Mouse (Mus musculus): ENCODE data around the gene Alk. TPM values are rescaled to one million over a fixed set of nuclear protein-coding genes. Genes with fewer than 3 reads are reported as not detected.

Alk gene
- polyA plus RNA-seq, 1 experiment, result not detected

- no peak for TF ChIP-seq GATA1 (IDR thresholded peaks at IDR 0.05; ENCODE audit: low read length)
Measured at GRCm38 (mm10) chr17:72076306-72076921, 528.0 kb downstream of the Alk start.

GRCm38 (mm10) chr17:72071871-72072270 is 532.6 kb downstream of the Alk start:
- TF ChIP-seq GATA1 (IDR thresholded peaks at IDR 0.05; ENCODE audit: low read length), result no peak

GRCm38 (mm10) chr17:72068176-72068575 is 536.3 kb downstream of the Alk start:
- no peak for TF ChIP-seq GATA1 (IDR thresholded peaks at IDR 0.05; ENCODE audit: low read length)

- TF ChIP-seq GATA1 (IDR thresholded peaks at IDR 0.05; ENCODE audit: low read length), result no peak
Measured at GRCm38 (mm10) chr17:72062978-72063377, 541.4 kb downstream of the Alk start.

- TF ChIP-seq GATA1 (IDR thresholded peaks at IDR 0.05; ENCODE audit: low read length), result no peak
Measured at GRCm38 (mm10) chr17:72059312-72059711, 545.1 kb downstream of the Alk start.

GRCm38 (mm10) chr17:72045671-72046070 is 558.8 kb downstream of the Alk start:
- TF ChIP-seq GATA1 (IDR thresholded peaks at IDR 0.05; ENCODE audit: low read length), result no peak

GRCm38 (mm10) chr17:72043667-72044390 is 560.6 kb downstream of the Alk start:
- no peak for TF ChIP-seq GATA1 (IDR thresholded peaks at IDR 0.05; ENCODE audit: low read length)

- no peak for TF ChIP-seq GATA1 (IDR thresholded peaks at IDR 0.05; ENCODE audit: low read length)
Measured at GRCm38 (mm10) chr17:72043001-72043666, 561.3 kb downstream of the Alk start.

- no peak for TF ChIP-seq GATA1 (IDR thresholded peaks at IDR 0.05; ENCODE audit: low read length)
Measured at GRCm38 (mm10) chr17:72039176-72039948, 565.1 kb downstream of the Alk start.

- TF ChIP-seq GATA1 (IDR thresholded peaks at IDR 0.05; ENCODE audit: low read length), result no peak
Measured at GRCm38 (mm10) chr17:72038371-72038770, 566.1 kb downstream of the Alk start.

GRCm38 (mm10) chr17:72030672-72031071 is 573.8 kb downstream of the Alk start:
- no peak for TF ChIP-seq GATA1 (IDR thresholded peaks at IDR 0.05; ENCODE audit: low read length)

GRCm38 (mm10) chr17:72023323-72023722 is 581.1 kb downstream of the Alk start:
- no peak for TF ChIP-seq GATA1 (IDR thresholded peaks at IDR 0.05; ENCODE audit: low read length)

GRCm38 (mm10) chr17:72021733-72022669 is 582.4 kb downstream of the Alk start:
- TF ChIP-seq GATA1 (IDR thresholded peaks at IDR 0.05; ENCODE audit: low read length), result no peak

- TF ChIP-seq GATA1 (IDR thresholded peaks at IDR 0.05; ENCODE audit: low read length), result no peak
Measured at GRCm38 (mm10) chr17:72017329-72017728, 587.1 kb downstream of the Alk start.

- TF ChIP-seq GATA1 (IDR thresholded peaks at IDR 0.05; ENCODE audit: low read length), result no peak
Measured at GRCm38 (mm10) chr17:72015253-72015652, 589.2 kb downstream of the Alk start.

All from G1E-ER4 (cell line).